Mouse (Mus musculus): ENCODE data around the gene Rnase11.
A peak's percentile ranks its signal among the peaks of the same experiment; 100 is the strongest.

Rnase11 gene

GRCm38 (mm10) chr14:51007914-51008713, 41.8 kb downstream of the Rnase11 start:
- DNase-seq, result peak; percentile 37

- DNase-seq, result no peak
Measured at GRCm38 (mm10) chr14:51007152-51007801, 42.7 kb downstream of the Rnase11 start, which contains the start of gene Rnase10. TSS of gene Rnase10 (plus strand) at chr14:51007751.

All from kidney, adult 11 months (tissue).